Mouse (Mus musculus): ENCODE results near the gene 4921539E11Rik.

DNA sequence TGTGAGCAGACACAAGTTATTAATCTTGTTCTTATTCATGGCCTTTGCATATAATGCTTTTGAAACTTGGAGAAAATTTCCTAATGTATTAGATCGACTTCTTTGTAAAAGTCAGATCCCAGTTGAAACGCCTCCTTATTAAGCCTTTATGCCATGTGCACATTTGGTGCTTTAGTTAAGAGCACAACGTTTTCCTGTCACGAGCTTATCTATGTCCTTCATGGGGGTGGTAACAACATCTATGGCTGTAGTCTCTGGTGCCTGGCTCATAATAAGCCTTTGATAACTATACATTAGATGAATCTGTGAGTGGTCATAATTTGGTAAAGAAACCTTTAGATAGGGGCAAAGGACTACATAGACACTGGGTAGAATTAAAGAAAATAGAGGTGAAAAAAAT is 36.8 kb downstream of the 4921539E11Rik start:
- TF ChIP-seq CTCF (IDR thresholded peaks at IDR 0.05; ENCODE audit: extremely low read depth, insufficient read depth, low read length), result no peak
- no peak for TF ChIP-seq POLR2A (IDR thresholded peaks at IDR 0.05; ENCODE audit: extremely low read depth, insufficient read depth, low read length)

Measured in cortical plate, adult 2 months (tissue).